Mouse (Mus musculus) liver, adult 2 months (tissue): ENCODE measurements around the gene Ddx18. TPM values are rescaled to one million over a fixed set of nuclear protein-coding genes. Genes with fewer than 3 reads are reported as not detected.

Source experiments
- DNase-seq: peaks from one replicate; pipeline ENCODE4 v3.0.0-alpha.2; 2011; ENCODE audit warnings: low read depth, low spot score; ENCODE audit errors: extremely low read depth
- H3K27ac ChIP-seq: fragments of 200-500 bp; replicated peaks from 2 replicates; pipeline ENCODE4 v1.5.1; 2012; ENCODE audit warnings: low read depth, mild to moderate bottlenecking, control low read depth, inconsistent platforms, low read length; ENCODE audit not compliant: insufficient read depth
- H3K27me3 ChIP-seq: fragments of 200-500 bp; 2 replicates; pipeline ENCODE4 v1.6.1; 2012; ENCODE audit warnings: mild to moderate bottlenecking, moderate library complexity, low read length, inconsistent platforms; ENCODE audit not compliant: control insufficient read depth, insufficient read depth
- H3K36me3 ChIP-seq: fragments of 200-500 bp; 2 replicates; pipeline ENCODE4 v1.6.1; 2012; ENCODE audit warnings: low read length, inconsistent platforms; ENCODE audit not compliant: control insufficient read depth, insufficient read depth
- H3K4me1 ChIP-seq: fragments of 200-500 bp; 2 replicates; pipeline ENCODE4 v1.6.1; 2011; ENCODE audit warnings: low read length; ENCODE audit not compliant: control insufficient read depth, insufficient read depth
- H3K4me3 ChIP-seq: fragments of 200-500 bp; 2 replicates; pipeline ENCODE4 v1.5.1; 2011; ENCODE audit warnings: low read depth, mild to moderate bottlenecking, control low read depth, low read length, moderate library complexity; ENCODE audit not compliant: insufficient read depth
- H3K79me2 ChIP-seq: fragments of 200-500 bp; 2 replicates; pipeline ENCODE4 v1.6.1; 2012; ENCODE audit warnings: inconsistent platforms, mild to moderate bottlenecking, low read length, moderate library complexity; ENCODE audit not compliant: control insufficient read depth, insufficient read depth
- H3K9ac ChIP-seq: fragments of 200-500 bp; 2 replicates; pipeline ENCODE4 v1.6.1; 2012; ENCODE audit warnings: low read depth, mild to moderate bottlenecking, control low read depth, inconsistent platforms, low read length
- CTCF ChIP-seq: fragments of 200-500 bp; IDR thresholded peaks from 2 replicates; pipeline ENCODE4 v1.5.1; 2011; ENCODE audit warnings: low read depth, low read length, control low read depth
- POLR2A ChIP-seq: fragments of 200-500 bp; IDR thresholded peaks from 2 replicates; pipeline ENCODE4 v1.6.1; 2011; ENCODE audit warnings: low read length, control low read depth; ENCODE audit not compliant: insufficient read depth; ENCODE audit errors: extremely low read depth
- WGBS: fragments of 180-500 bp; shearing (Covaris S2); methylation state at CpG from one replicate; pipeline ENCODE4 v1.1.7; 2018; 5-methylcytosine and 5-hydroxymethylcytosine counted together
- polyA plus RNA-seq: library from polyadenylated mRNA; depleted of rRNA; stranded (reverse); fragments of >200 nt; gene quantifications from 2 replicates; pipeline ENCODE4 v1.2.3, GENCODE M21; 2012
- total RNA-seq: library from RNA; depleted of rRNA; stranded (reverse); fragments of >200 nt; gene quantifications from 2 replicates; pipeline ENCODE4 v1.2.3, GENCODE M21; 2014

The Ddx18 gene
- total and polyA plus RNA-seq, 2 experiments, result 13.6 to 18.2 TPM

DNA sequence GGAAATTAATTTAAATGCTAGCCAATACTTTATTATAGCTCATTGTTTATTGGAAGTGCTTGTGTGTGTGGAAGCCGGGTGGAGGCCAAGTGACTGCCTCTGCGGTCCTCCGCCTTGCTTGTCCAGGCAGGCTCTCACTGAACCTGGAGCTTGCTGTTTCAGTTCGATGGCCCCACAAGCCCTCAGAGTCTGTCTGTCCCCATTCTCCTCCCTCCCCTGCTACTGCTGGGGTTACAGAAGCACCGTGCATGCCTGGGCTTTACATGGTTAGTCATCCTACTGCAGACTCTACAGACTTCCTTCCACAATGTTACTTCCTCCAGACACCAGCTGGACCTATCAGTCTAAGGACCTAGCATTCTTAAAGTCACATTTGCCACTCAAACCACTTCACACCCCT is 9.9 kb downstream of the Ddx18 start:
- Histone ChIP-seq H3K79me2 (no peaks in the 10 kb centered on the region), H3K9ac (no peak overlapping the region), H3K27ac (no peak overlapping the region), H3K36me3 (peaks cover 63% of the 10 kb centered on the region), H3K4me3 (no peak overlapping the region), H3K4me1 (no peaks in the 10 kb centered on the region), H3K27me3 (no peaks in the 10 kb centered on the region)
- TF ChIP-seq POLR2A (no peak), CTCF (no peak)
- no peak for DNase-seq
- 93% methylated on average over 5 of the region's 5 CpGs for WGBS

DNA sequence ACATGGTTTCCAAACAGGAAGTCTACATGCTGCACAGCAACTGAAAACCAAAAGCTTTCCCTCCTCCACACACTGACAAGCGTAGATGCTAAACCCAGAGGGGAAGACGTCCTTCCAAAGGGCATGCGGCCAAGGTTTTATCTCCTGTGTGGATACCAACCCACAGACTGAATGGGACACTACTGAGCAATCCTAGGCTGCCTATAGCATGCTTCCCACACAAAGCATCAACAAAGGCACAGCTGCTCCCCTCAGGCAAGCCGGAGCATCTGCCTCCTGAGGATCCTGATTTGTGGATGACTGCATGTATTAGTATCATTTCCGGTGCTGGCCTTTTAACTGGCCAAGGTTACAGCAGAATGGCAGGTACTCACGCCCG is 16.3 kb downstream of the Ddx18 start:
- H3K4me3 ChIP-seq, result no peak overlapping the region
- peaks cover 23% of the 10 kb centered on the region for H3K36me3 ChIP-seq
- no peak overlapping the region for H3K9ac ChIP-seq
- TF ChIP-seq POLR2A (no peak), CTCF (no peak)
- H3K79me2 ChIP-seq, result no peaks in the 10 kb centered on the region
- H3K4me1 ChIP-seq, result no peaks in the 10 kb centered on the region
- no peak overlapping the region for H3K27ac ChIP-seq
- DNase-seq, result no peak
- no peaks in the 10 kb centered on the region for H3K27me3 ChIP-seq
- 85% methylated on average over 7 of the region's 7 CpGs for WGBS

DNA sequence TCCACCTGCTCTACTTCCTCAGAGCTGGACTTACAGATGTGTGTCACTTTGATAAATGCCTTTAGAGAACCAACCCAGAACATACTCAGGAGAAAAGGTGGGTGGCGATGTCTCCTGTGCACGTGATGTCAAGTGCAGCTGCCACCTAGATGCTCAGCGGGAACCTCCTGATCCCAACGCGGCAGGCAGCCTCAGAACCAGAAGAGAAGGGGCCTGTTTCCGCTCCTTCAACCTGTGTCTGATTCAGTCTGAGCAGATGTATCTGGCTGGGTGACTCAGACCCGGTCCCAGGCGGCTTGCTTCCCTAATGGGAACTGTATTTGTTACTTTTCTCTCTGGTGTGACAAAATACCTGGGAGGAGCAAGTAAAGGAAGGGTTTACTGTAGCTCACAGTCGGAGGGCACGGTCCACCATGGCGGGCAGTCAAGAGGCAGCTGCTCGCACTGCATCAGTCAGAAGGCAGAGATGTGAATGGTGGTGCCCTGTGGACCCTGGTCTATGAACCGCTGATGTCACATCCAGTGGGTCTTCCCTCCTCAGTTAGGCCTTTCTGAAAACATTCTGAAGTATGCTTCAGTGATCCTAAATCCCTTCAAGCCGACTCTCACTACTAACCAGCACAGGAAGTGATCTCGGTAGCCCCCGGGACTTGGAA is 16.9 kb downstream of the Ddx18 start:
- Histone ChIP-seq H3K36me3 (peaks cover 19% of the 10 kb centered on the region), H3K27ac (no peak overlapping the region)
- TF ChIP-seq POLR2A, result no peak
- no peak for TF ChIP-seq CTCF

DNA sequence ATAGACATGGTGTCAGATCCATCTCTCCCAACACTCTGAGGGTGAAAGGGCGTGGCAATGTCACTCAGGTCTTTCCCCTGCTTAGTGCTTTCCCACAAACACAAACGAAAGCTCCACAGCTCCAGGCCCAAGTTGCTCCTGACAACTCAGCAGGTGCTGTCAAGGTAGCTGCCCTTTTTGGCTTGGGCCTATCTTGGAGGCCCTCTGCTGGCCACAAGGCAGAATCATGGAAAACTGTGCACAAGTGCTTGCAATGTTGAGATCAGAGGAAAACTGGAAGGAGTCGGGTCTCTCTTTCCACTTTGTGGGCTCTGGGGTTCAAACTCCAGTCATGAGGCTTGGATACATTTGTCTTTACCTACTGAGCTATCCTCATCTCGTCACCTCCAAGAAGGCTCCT is 18.3 kb downstream of the Ddx18 start:
- no peaks in the 10 kb centered on the region for H3K27me3 ChIP-seq
- H3K27ac ChIP-seq, result no peak overlapping the region
- no peaks in the 10 kb centered on the region for H3K4me1 ChIP-seq
- no peak overlapping the region for H3K9ac ChIP-seq
- TF ChIP-seq POLR2A (no peak), CTCF (peak; percentile 34; the same call in 1 of the 2 replicates)
- WGBS, result 79% methylated on average over 4 of the region's 4 CpGs
- no peak overlapping the region for H3K4me3 ChIP-seq
- H3K36me3 ChIP-seq, result peaks cover 7% of the 10 kb centered on the region; the same call in 1 of the 2 replicates
- no peak for DNase-seq
- H3K79me2 ChIP-seq, result no peaks in the 10 kb centered on the region

More for the DNA sequence above, 16.9 kb downstream of the Ddx18 start:
- no peak overlapping the region for H3K4me3 ChIP-seq
- no peaks in the 10 kb centered on the region for H3K79me2 ChIP-seq
- WGBS, result 87% methylated on average over 16 of the region's 16 CpGs
- no peaks in the 10 kb centered on the region for H3K4me1 ChIP-seq
- no peak overlapping the region for H3K9ac ChIP-seq
- DNase-seq, result no peak
- no peaks in the 10 kb centered on the region for H3K27me3 ChIP-seq

DNA sequence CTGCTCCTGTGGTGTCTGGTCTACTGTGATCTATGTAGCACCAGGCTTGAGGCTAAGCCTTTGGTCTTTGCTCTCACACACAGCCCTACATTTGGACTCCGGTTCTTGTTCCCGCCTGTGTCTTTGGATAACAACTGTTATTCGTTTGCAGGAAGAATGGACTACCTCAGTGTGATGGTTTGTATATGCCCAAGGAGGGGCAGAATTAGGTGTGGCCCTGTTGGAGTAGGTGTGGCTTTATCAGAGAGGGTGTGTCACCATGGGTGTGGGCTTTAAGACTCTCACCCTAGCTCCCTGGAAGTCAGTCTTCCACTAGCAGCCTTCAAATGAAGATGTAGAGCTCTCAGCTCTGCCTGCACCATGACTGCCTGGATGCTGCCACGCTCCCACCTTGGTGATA is 19.1 kb downstream of the Ddx18 start:
- Histone ChIP-seq H3K9ac (no peak overlapping the region), H3K27ac (no peak overlapping the region), H3K36me3 (peaks cover 7% of the 10 kb centered on the region; the same call in 1 of the 2 replicates), H3K27me3 (no peaks in the 10 kb centered on the region), H3K4me1 (no peaks in the 10 kb centered on the region), H3K79me2 (no peaks in the 10 kb centered on the region), H3K4me3 (no peak overlapping the region)
- DNase-seq, result no peak
- no peak for TF ChIP-seq POLR2A
- TF ChIP-seq CTCF, result no peak
- 94% methylated on average over 4 of the region's 4 CpGs for WGBS

DNA sequence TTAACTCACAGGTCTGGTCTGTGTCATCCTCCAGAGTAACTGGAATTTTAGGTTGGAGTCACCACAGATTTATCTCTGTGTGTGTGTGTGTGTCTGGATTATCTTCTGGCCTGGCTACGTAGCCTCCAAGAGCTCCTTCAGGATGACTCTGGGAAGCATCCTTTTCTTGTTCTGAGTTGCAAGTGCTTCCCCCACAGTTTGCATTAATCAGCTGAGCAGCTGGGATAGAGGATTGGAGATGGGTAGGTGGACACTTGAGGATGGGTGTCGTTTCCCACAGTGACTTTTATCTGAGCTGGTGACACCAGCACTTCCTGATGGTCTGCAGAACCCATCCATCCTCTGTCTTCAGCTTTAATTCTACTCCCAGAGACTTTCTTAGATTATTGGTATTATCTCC is 20.9 kb downstream of the Ddx18 start:
- H3K27me3 ChIP-seq, result no peaks in the 10 kb centered on the region
- WGBS, result 58% methylated on average over 2 of the region's 2 CpGs
- no peaks in the 10 kb centered on the region for H3K79me2 ChIP-seq
- H3K36me3 ChIP-seq, result no peaks in the 10 kb centered on the region
- H3K9ac ChIP-seq, result no peak overlapping the region
- no peak overlapping the region for H3K4me3 ChIP-seq
- TF ChIP-seq CTCF (no peak), POLR2A (no peak)
- H3K27ac ChIP-seq, result no peak overlapping the region
- H3K4me1 ChIP-seq, result no peaks in the 10 kb centered on the region
- no peak for DNase-seq
